Mouse (Mus musculus): ENCODE results near the gene C1s2. TPM values are rescaled to one million over a fixed set of nuclear protein-coding genes. Genes with fewer than 3 reads are reported as not detected.
"Not testable (repeated sequence)": the region's sequence is repeated elsewhere in the genome, so short reads cannot be mapped to it uniquely, and the experiment has no call there.

C1s2 gene
- 0.29 and 0.34 TPM in 2 replicates for polyA plus RNA-seq (2012; rRNA removed)

GRCm38 (mm10) chr6:124635985-124636384 lies at the start of gene C1s2:
Gene C1s2, minus strand, starts transcription at chr6:124636085.
- not testable (repeated sequence) for H3K27ac ChIP-seq (ENCODE audit: insufficient read depth, low read length); H3K4me1 ChIP-seq (ENCODE audit: control insufficient read depth, insufficient read depth, low read length); H3K4me3 ChIP-seq (ENCODE audit: insufficient read depth, low read length)

DNA sequence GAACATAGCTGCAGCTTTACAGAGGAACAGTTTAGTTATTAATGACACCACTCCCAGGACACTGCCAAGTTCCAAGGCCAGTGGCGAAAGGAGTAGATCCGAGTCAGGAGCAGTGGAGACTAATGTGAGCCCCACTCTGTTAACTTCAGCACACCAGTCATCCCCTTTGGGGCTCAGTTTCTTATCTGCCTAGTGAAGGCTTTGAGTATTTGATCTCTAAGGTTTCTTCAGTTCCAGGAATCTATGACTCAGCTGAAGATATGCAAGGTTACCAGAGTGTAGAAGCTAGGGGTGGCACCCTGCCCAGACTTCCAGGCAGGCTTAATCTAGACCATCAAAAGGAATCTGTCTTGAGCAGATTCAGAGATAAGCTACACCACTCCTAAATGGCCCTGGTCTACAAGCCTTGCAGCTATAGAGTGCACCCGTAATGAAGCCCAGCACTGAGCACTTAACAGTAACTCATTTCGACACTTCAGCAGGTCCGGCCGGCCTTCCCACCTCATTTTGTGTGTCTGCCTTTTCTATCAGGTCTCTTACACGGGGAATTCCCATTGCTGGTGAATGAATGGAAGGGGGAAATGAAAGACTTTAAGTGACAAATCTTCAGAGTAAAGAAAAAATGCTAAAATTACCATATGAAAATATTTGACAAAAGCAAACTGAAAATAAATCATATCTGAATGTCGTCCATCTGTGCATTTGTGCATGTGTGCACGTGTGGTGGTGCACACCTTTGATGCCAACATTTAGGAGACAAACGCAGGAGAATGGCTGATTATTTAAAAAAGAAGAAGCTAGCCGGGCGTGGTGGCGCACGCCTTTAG lies 47.9 kb upstream of the C1s2 start:
- TF ChIP-seq CTCF (IDR thresholded peaks at IDR 0.05; ENCODE audit: extremely low read depth, insufficient read depth, low read length), result no peak
- TF ChIP-seq POLR2A (IDR thresholded peaks at IDR 0.05; ENCODE audit: extremely low read depth, insufficient read depth, low read length), result no peak
- H3K4me1 ChIP-seq (ENCODE audit: control insufficient read depth, insufficient read depth, low read length), result peaks cover 2% of the 10 kb centered on the region
- no peak overlapping the region for H3K4me3 ChIP-seq (ENCODE audit: insufficient read depth, low read length)
- no peak overlapping the region for H3K27ac ChIP-seq (ENCODE audit: insufficient read depth, low read length)

- not testable (repeated sequence) for H3K4me1 ChIP-seq (ENCODE audit: control insufficient read depth, insufficient read depth, low read length); H3K4me3 ChIP-seq (ENCODE audit: insufficient read depth, low read length); H3K27ac ChIP-seq (ENCODE audit: insufficient read depth, low read length)
Observed at GRCm38 (mm10) chr6:124682291-124682690, 46.4 kb upstream of the C1s2 start.

- TF ChIP-seq CTCF (IDR thresholded peaks at IDR 0.05; ENCODE audit: extremely low read depth, insufficient read depth, low read length) (no peak), POLR2A (IDR thresholded peaks at IDR 0.05; ENCODE audit: extremely low read depth, insufficient read depth, low read length) (no peak)
- Histone ChIP-seq H3K27ac (ENCODE audit: insufficient read depth, low read length) (no peak overlapping the region), H3K4me3 (ENCODE audit: insufficient read depth, low read length) (no peak overlapping the region), H3K4me1 (ENCODE audit: control insufficient read depth, insufficient read depth, low read length) (peaks cover 2% of the 10 kb centered on the region)
Observed at GRCm38 (mm10) chr6:124679486-124679885, 43.6 kb upstream of the C1s2 start.

DNA sequence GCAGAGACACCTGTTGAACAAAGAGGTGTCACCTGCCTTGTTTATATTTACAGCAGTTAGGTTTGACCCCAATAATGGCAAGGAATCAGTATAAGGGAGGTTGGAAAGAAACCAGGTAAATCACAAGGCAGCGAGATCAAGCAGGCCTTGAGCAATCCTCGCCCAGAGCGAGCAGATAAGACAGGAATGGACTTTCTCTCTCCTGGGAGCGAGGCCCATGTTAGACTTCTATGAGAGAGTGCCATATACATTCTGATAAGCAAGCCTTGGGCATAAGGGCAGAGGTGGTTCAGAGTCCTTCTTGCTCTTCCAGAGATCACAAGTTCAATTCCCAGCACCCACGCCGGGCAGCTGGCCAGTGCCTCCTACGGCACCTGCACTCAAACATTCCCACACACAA lies 42.9 kb upstream of the C1s2 start:
- H3K27ac ChIP-seq (ENCODE audit: insufficient read depth, low read length), result no peak overlapping the region
- H3K4me1 ChIP-seq (ENCODE audit: control insufficient read depth, insufficient read depth, low read length), result peaks cover 2% of the 10 kb centered on the region
- H3K4me3 ChIP-seq (ENCODE audit: insufficient read depth, low read length), result no peak overlapping the region
- no peak for TF ChIP-seq CTCF (IDR thresholded peaks at IDR 0.05; ENCODE audit: extremely low read depth, insufficient read depth, low read length)
- no peak for TF ChIP-seq POLR2A (IDR thresholded peaks at IDR 0.05; ENCODE audit: extremely low read depth, insufficient read depth, low read length)

DNA sequence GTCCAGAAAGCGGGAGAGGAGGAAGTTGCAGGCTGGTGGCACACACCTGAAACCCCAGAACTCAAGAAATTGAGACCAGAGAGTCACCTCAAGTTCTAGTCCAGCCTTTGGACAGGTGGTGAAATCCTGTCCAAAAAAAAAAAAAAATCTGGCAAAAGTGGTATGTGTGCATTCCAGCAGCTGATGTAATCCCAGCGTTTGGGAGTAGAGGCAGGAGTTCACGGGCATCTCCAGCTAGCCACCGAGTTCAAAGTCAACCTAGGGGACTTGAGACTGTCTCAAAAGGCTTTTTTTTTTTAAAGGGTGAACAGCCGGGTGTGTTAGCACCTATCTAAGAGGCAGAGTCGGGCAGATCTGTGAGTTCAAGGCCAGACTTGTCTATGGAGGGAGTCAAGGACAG lies 40.3 kb upstream of the C1s2 start:
- no peak for TF ChIP-seq POLR2A (IDR thresholded peaks at IDR 0.05; ENCODE audit: extremely low read depth, insufficient read depth, low read length)
- no peak for TF ChIP-seq CTCF (IDR thresholded peaks at IDR 0.05; ENCODE audit: extremely low read depth, insufficient read depth, low read length)
- H3K27ac ChIP-seq (ENCODE audit: insufficient read depth, low read length), result no peak overlapping the region

DNA sequence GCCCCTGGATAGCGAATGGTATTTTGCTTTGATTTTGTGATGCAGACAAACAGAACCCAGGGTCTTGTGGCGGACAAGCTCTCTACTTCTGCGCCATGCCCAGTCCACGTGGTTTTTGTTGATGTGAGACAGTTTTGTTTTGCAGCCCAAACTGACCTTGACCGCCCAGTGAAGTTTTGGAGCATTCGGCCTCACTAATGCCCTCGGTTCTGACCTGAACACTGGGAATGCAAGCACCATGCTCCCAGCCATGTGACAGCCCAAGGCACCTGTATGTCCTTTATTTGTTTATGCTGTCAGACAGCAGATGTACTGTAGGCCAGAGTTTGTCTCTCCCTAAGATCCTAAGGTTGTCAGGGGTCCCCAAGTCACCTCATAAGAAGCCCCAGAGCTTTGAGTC lies 38.7 kb upstream of the C1s2 start:
- TF ChIP-seq POLR2A (IDR thresholded peaks at IDR 0.05; ENCODE audit: extremely low read depth, insufficient read depth, low read length) (no peak), CTCF (IDR thresholded peaks at IDR 0.05; ENCODE audit: extremely low read depth, insufficient read depth, low read length) (no peak)
- H3K27ac ChIP-seq (ENCODE audit: insufficient read depth, low read length), result no peak overlapping the region
- no peaks in the 10 kb centered on the region for H3K4me1 ChIP-seq (ENCODE audit: control insufficient read depth, insufficient read depth, low read length)
- H3K4me3 ChIP-seq (ENCODE audit: insufficient read depth, low read length), result no peak overlapping the region

More for the DNA sequence above, 40.3 kb upstream of the C1s2 start:
- no peaks in the 10 kb centered on the region; the same call in 1 of the 2 replicates for H3K4me1 ChIP-seq (ENCODE audit: control insufficient read depth, insufficient read depth, low read length)
- no peak overlapping the region for H3K4me3 ChIP-seq (ENCODE audit: insufficient read depth, low read length)

DNA sequence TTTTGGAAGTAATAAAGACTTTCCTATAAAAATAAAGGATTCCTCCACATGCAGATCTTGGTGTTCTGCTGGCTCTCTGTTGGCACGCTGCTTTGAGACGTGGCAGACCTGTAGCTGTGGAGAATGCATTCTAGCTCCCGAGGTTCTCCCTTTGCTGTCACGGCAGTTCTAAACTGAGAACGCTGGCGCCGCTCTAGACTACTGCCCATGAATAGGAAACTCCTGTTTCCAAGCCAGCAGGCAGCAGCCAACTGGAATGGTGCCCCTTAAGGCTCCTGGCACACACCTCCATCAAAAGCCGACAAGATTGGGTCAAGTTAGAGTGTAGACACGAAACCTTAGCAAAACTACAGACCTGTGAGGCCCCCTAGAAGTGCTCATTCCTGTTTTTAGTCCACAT lies 37.7 kb upstream of the C1s2 start:
- Histone ChIP-seq H3K27ac (ENCODE audit: insufficient read depth, low read length) (no peak overlapping the region), H3K4me1 (ENCODE audit: control insufficient read depth, insufficient read depth, low read length) (no peaks in the 10 kb centered on the region)
- TF ChIP-seq POLR2A (IDR thresholded peaks at IDR 0.05; ENCODE audit: extremely low read depth, insufficient read depth, low read length), result no peak
- no peak for TF ChIP-seq CTCF (IDR thresholded peaks at IDR 0.05; ENCODE audit: extremely low read depth, insufficient read depth, low read length)

DNA sequence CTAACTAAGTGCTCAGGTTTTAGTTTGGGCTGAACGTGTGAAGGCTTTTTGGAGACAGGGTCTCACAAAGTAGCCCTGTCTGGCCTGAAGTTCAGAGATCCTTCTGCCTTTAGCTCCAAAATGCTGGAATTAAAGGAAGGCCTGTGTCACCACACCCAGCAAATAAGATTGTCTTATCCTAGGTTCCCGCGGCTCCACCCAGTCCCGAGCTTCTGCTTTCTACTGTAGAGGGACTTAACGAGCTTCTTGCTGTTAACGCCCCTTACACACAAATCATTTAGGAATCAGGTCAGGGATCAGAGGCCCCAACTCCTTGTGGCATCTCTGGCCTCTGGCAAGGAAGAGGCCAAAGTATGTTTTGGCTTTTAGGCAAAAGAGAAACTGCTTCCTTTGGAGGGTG lies 36.2 kb upstream of the C1s2 start:
- Histone ChIP-seq H3K4me3 (ENCODE audit: insufficient read depth, low read length) (no peak overlapping the region), H3K27ac (ENCODE audit: insufficient read depth, low read length) (no peak overlapping the region), H3K4me1 (ENCODE audit: control insufficient read depth, insufficient read depth, low read length) (no peaks in the 10 kb centered on the region)
- TF ChIP-seq CTCF (IDR thresholded peaks at IDR 0.05; ENCODE audit: extremely low read depth, insufficient read depth, low read length), result no peak
- TF ChIP-seq POLR2A (IDR thresholded peaks at IDR 0.05; ENCODE audit: extremely low read depth, insufficient read depth, low read length), result no peak

More for the DNA sequence above, 37.7 kb upstream of the C1s2 start:
- no peak overlapping the region for H3K4me3 ChIP-seq (ENCODE audit: insufficient read depth, low read length)

GRCm38 (mm10) chr6:124670281-124670900 lies 34.5 kb upstream of the C1s2 start:
- Histone ChIP-seq H3K27ac (ENCODE audit: insufficient read depth, low read length) (no peak overlapping the region), H3K4me1 (ENCODE audit: control insufficient read depth, insufficient read depth, low read length) (no peaks in the 10 kb centered on the region), H3K4me3 (ENCODE audit: insufficient read depth, low read length) (no peak overlapping the region)
- no peak for TF ChIP-seq CTCF (IDR thresholded peaks at IDR 0.05; ENCODE audit: extremely low read depth, insufficient read depth, low read length)
- TF ChIP-seq POLR2A (IDR thresholded peaks at IDR 0.05; ENCODE audit: extremely low read depth, insufficient read depth, low read length), result no peak
